Mouse (Mus musculus): ENCODE results near the gene C2cd5. TPM values are rescaled to one million over a fixed set of nuclear protein-coding genes. Genes with fewer than 3 reads are reported as not detected.

The C2cd5 gene
- polyA plus RNA-seq, 1 experiment from 2014 or later, result 52.6 TPM

GRCm38 (mm10) chr6:142979665-142980660 is 120.0 kb downstream of the C2cd5 start:
- WGBS, result 32% methylated on average over 6 of the region's 6 CpGs
- Histone ChIP-seq H3K27me3 (no peaks in the 10 kb centered on the region), H3K4me2 (replicated peaks) (no peak overlapping the region), H3K27ac (peak overlapping the region; percentile 55), H3K9me3 (replicated peaks) (no peaks in the 10 kb centered on the region), H3K9ac (no peak overlapping the region), H3K36me3 (no peaks in the 10 kb centered on the region), H3K4me1 (peaks cover 9% of the 10 kb centered on the region), H3K4me3 (no peak overlapping the region)
- ATAC-seq (ENCODE audit: low FRiP score), result peak; percentile 73

- Histone ChIP-seq H3K36me3 (no peaks in the 10 kb centered on the region), H3K27me3 (no peaks in the 10 kb centered on the region), H3K4me3 (no peak overlapping the region), H3K4me1 (peaks cover 9% of the 10 kb centered on the region), H3K4me2 (replicated peaks) (no peak overlapping the region), H3K9me3 (replicated peaks) (no peaks in the 10 kb centered on the region), H3K27ac (no peak overlapping the region), H3K9ac (no peak overlapping the region)
- 77% methylated on average over 1 of the region's 1 CpGs for WGBS
- ATAC-seq (ENCODE audit: low FRiP score), result no peak
Measured at GRCm38 (mm10) chr6:142977221-142977620, 122.7 kb downstream of the C2cd5 start.

GRCm38 (mm10) chr6:142973289-142973688 is 126.7 kb downstream of the C2cd5 start:
- 93% methylated on average over 7 of the region's 7 CpGs for WGBS
- Histone ChIP-seq H3K9me3 (replicated peaks) (no peaks in the 10 kb centered on the region), H3K36me3 (no peaks in the 10 kb centered on the region), H3K27me3 (no peaks in the 10 kb centered on the region), H3K27ac (no peak overlapping the region), H3K4me2 (replicated peaks) (no peak overlapping the region), H3K4me1 (no peaks in the 10 kb centered on the region), H3K4me3 (no peak overlapping the region), H3K9ac (no peak overlapping the region)
- ATAC-seq (ENCODE audit: low FRiP score), result no peak

GRCm38 (mm10) chr6:142972205-142972604 is 127.7 kb downstream of the C2cd5 start:
- no peaks in the 10 kb centered on the region for H3K9me3 ChIP-seq (replicated peaks)
- no peaks in the 10 kb centered on the region for H3K27me3 ChIP-seq
- ATAC-seq (ENCODE audit: low FRiP score), result no peak
- H3K4me3 ChIP-seq, result no peak overlapping the region
- H3K9ac ChIP-seq, result no peak overlapping the region
- H3K4me1 ChIP-seq, result no peaks in the 10 kb centered on the region
- no peak overlapping the region for H3K4me2 ChIP-seq (replicated peaks)
- H3K36me3 ChIP-seq, result no peaks in the 10 kb centered on the region
- no peak overlapping the region for H3K27ac ChIP-seq
- WGBS, result 66% methylated on average over 2 of the region's 2 CpGs

GRCm38 (mm10) chr6:142967407-142967806 is 132.5 kb downstream of the C2cd5 start:
- 93% methylated on average over 1 of the region's 1 CpGs for WGBS
- no peak overlapping the region for H3K9ac ChIP-seq
- H3K4me2 ChIP-seq (replicated peaks), result no peak overlapping the region

GRCm38 (mm10) chr6:142964531-142965385 is 135.2 kb downstream of the C2cd5 start:
- peaks cover 35% of the 10 kb centered on the region for H3K4me1 ChIP-seq
- H3K4me2 ChIP-seq (replicated peaks), result peak overlapping the region; percentile 77
- peak overlapping the region; percentile 93 for H3K27ac ChIP-seq
- under 1% methylated on average over 39 of the region's 39 CpGs for WGBS
- peak; percentile 92 for ATAC-seq (ENCODE audit: low FRiP score)
- H3K27me3 ChIP-seq, result no peaks in the 10 kb centered on the region
- H3K4me3 ChIP-seq, result peak overlapping the region; percentile 65
- H3K36me3 ChIP-seq, result 0 out of 2 replicates have a peak, but pooled peaks cover 5% of the 10 kb centered on the region
- H3K9me3 ChIP-seq (replicated peaks), result 0 out of 2 replicates have a peak, but pooled peaks cover 5% of the 10 kb centered on the region
- peak overlapping the region; percentile 86 for H3K9ac ChIP-seq

More at GRCm38 (mm10) chr6:142967407-142967806, 132.5 kb downstream of the C2cd5 start:
- no peaks in the 10 kb centered on the region for H3K36me3 ChIP-seq
- H3K9me3 ChIP-seq (replicated peaks), result no peaks in the 10 kb centered on the region
- no peaks in the 10 kb centered on the region for H3K27me3 ChIP-seq
- H3K4me1 ChIP-seq, result peaks cover 17% of the 10 kb centered on the region
- ATAC-seq (ENCODE audit: low FRiP score), result no peak
- no peak overlapping the region for H3K27ac ChIP-seq
- no peak overlapping the region for H3K4me3 ChIP-seq

GRCm38 (mm10) chr6:142964076-142964530 is 135.8 kb downstream of the C2cd5 start, which contains the start of gene St8sia1:
Gene St8sia1, minus strand, starts transcription at chr6:142964452.
- peak within 1 kb of the TSS; percentile 93 for H3K27ac ChIP-seq
- no peaks in the 10 kb centered on the region for H3K27me3 ChIP-seq
- H3K4me2 ChIP-seq (replicated peaks), result peak within 1 kb of the TSS; percentile 77
- peak; percentile 78 for ATAC-seq (ENCODE audit: low FRiP score)
- H3K4me3 ChIP-seq, result peak within 1 kb of the TSS; percentile 65
- under 1% methylated on average over 41 of the region's 45 CpGs for WGBS
- H3K4me1 ChIP-seq, result peaks cover 35% of the 10 kb centered on the region
- H3K9me3 ChIP-seq (replicated peaks), result 0 out of 2 replicates have a peak, but pooled peaks cover 5% of the 10 kb centered on the region
- 0 out of 2 replicates have a peak, but pooled peaks cover 7% of the 10 kb centered on the region for H3K36me3 ChIP-seq
- H3K9ac ChIP-seq, result peak within 1 kb of the TSS; percentile 86

- peak; percentile 23; the same call in 1 of the 2 replicates for ATAC-seq (ENCODE audit: low FRiP score)
- peak overlapping the region; percentile 93 for H3K27ac ChIP-seq
- H3K9me3 ChIP-seq (replicated peaks), result 0 out of 2 replicates have a peak, but pooled peaks cover 5% of the 10 kb centered on the region
- 0 out of 2 replicates have a peak, but pooled peaks cover 7% of the 10 kb centered on the region for H3K36me3 ChIP-seq
- 17% methylated on average over 30 of the region's 30 CpGs for WGBS
- H3K27me3 ChIP-seq, result no peaks in the 10 kb centered on the region
- peak overlapping the region; percentile 65 for H3K4me3 ChIP-seq
- peak overlapping the region; percentile 86 for H3K9ac ChIP-seq
- H3K4me1 ChIP-seq, result peaks cover 35% of the 10 kb centered on the region
- peak overlapping the region; percentile 77 for H3K4me2 ChIP-seq (replicated peaks)
Measured at GRCm38 (mm10) chr6:142963480-142964075, 136.4 kb downstream of the C2cd5 start.

GRCm38 (mm10) chr6:142962881-142963280 is 137.1 kb downstream of the C2cd5 start:
- H3K27me3 ChIP-seq, result no peaks in the 10 kb centered on the region
- 92% methylated on average over 14 of the region's 14 CpGs for WGBS
- H3K4me2 ChIP-seq (replicated peaks), result peak overlapping the region; percentile 77
- H3K36me3 ChIP-seq, result 0 out of 2 replicates have a peak, but pooled peaks cover 7% of the 10 kb centered on the region
- H3K9ac ChIP-seq, result no peak overlapping the region
- H3K27ac ChIP-seq, result no peak overlapping the region
- H3K4me1 ChIP-seq, result peaks cover 35% of the 10 kb centered on the region
- H3K9me3 ChIP-seq (replicated peaks), result 0 out of 2 replicates have a peak, but pooled peaks cover 5% of the 10 kb centered on the region
- peak overlapping the region; percentile 65 for H3K4me3 ChIP-seq
- no peak for ATAC-seq (ENCODE audit: low FRiP score)

- peak overlapping the region; percentile 77 for H3K4me2 ChIP-seq (replicated peaks)
- H3K27ac ChIP-seq, result no peak overlapping the region
- H3K4me3 ChIP-seq, result peak overlapping the region; percentile 65
- H3K36me3 ChIP-seq, result 0 out of 2 replicates have a peak, but pooled peaks cover 7% of the 10 kb centered on the region
- no peak overlapping the region for H3K9ac ChIP-seq
- ATAC-seq (ENCODE audit: low FRiP score), result no peak
- 79% methylated on average over 10 of the region's 10 CpGs for WGBS
- H3K4me1 ChIP-seq, result peaks cover 35% of the 10 kb centered on the region
- no peaks in the 10 kb centered on the region for H3K27me3 ChIP-seq
- H3K9me3 ChIP-seq (replicated peaks), result 0 out of 2 replicates have a peak, but pooled peaks cover 5% of the 10 kb centered on the region
Measured at GRCm38 (mm10) chr6:142962476-142962875, 137.5 kb downstream of the C2cd5 start.

- peak overlapping the region; percentile 65 for H3K4me3 ChIP-seq
- 72% methylated on average over 9 of the region's 9 CpGs for WGBS
Measured at GRCm38 (mm10) chr6:142961721-142962455, 138.1 kb downstream of the C2cd5 start.

More at GRCm38 (mm10) chr6:142961721-142962455, 138.1 kb downstream of the C2cd5 start:
- no peak overlapping the region for H3K27ac ChIP-seq
- H3K27me3 ChIP-seq, result no peaks in the 10 kb centered on the region
- no peak overlapping the region for H3K9ac ChIP-seq
- H3K4me2 ChIP-seq (replicated peaks), result peak overlapping the region; percentile 77
- no peak for ATAC-seq (ENCODE audit: low FRiP score)
- 0 out of 2 replicates have a peak, but pooled peaks cover 5% of the 10 kb centered on the region for H3K9me3 ChIP-seq (replicated peaks)
- H3K4me1 ChIP-seq, result peaks cover 35% of the 10 kb centered on the region
- 0 out of 2 replicates have a peak, but pooled peaks cover 7% of the 10 kb centered on the region for H3K36me3 ChIP-seq

Data from hindbrain, embryonic 12.5 days (tissue).